Mouse (Mus musculus) limb, embryonic 12.5 days (tissue): ENCODE measurements around the gene Il3ra. TPM values are rescaled to one million over a fixed set of nuclear protein-coding genes. Genes with fewer than 3 reads are reported as not detected.

Experiments used
- ATAC-seq: fragments of 200-750 bp; cut with Nextera tagmentation; 2 replicates; pipeline ENCODE4 v1.8.0; 2017; ENCODE audit warnings: low read depth, moderate TSS enrichment; ENCODE audit not compliant: insufficient number of reproducible peaks, insufficient read depth, low FRiP score, low TSS enrichment
- H3K27ac ChIP-seq: fragments of 300-500 bp; sonication (generic); 2 replicates; pipeline ENCODE4 v1.5.1; 2016; ENCODE audit warnings: mild to moderate bottlenecking, moderate library complexity
- H3K27me3 ChIP-seq: fragments of 300-500 bp; sonication (generic); 2 replicates; pipeline ENCODE4 v1.6.1; 2016; ENCODE audit warnings: mild to moderate bottlenecking, moderate library complexity
- H3K36me3 ChIP-seq: fragments of 300-500 bp; sonication (generic); 2 replicates; pipeline ENCODE4 v1.6.1; 2016; ENCODE audit warnings: mild to moderate bottlenecking, moderate library complexity
- H3K4me1 ChIP-seq: fragments of 300-500 bp; sonication (generic); replicated peaks from 2 replicates; pipeline ENCODE4 v1.6.1; 2016
- H3K4me2 ChIP-seq: fragments of 300-500 bp; sonication (generic); 2 replicates; pipeline ENCODE4 v1.6.1; 2016; ENCODE audit warnings: mild to moderate bottlenecking, moderate library complexity
- H3K4me3 ChIP-seq: fragments of 300-500 bp; sonication (generic); replicated peaks from 2 replicates; pipeline ENCODE4 v1.5.1; 2016; ENCODE audit warnings: mild to moderate bottlenecking
- H3K9ac ChIP-seq: fragments of 300-500 bp; sonication (generic); replicated peaks from 2 replicates; pipeline ENCODE4 v1.6.1; 2016; ENCODE audit warnings: mild to moderate bottlenecking, moderate library complexity
- H3K9me3 ChIP-seq: fragments of 300-500 bp; sonication (generic); 2 replicates; pipeline ENCODE4 v1.6.1; 2016; ENCODE audit warnings: mild to moderate bottlenecking, moderate library complexity
- WGBS: fragments of 180-500 bp; shearing (Covaris S2); methylation state at CpG from one replicate; pipeline ENCODE4 v1.1.7; 2016; 5-methylcytosine and 5-hydroxymethylcytosine counted together
- polyA plus RNA-seq: library from polyadenylated mRNA; unstranded; fragments of >200 nt; fragmentation: Nextera tagmentation; extraction: Ambion mirVana; gene quantifications from 2 replicates; pipeline ENCODE4 v1.2.1, GENCODE M21; 2016

The Il3ra gene
- 2.6 and 5.3 TPM in 2 replicates for polyA plus RNA-seq

- Histone ChIP-seq H3K27me3 (no peaks in the 10 kb centered on the region), H3K9me3 (peaks cover 50% of the 10 kb centered on the region), H3K4me3 (peak within 1 kb of the TSS; percentile 66), H3K4me2 (peak within 1 kb of the TSS; percentile 67), H3K27ac (peak within 1 kb of the TSS; percentile 82), H3K9ac (peak within 1 kb of the TSS; percentile 64), H3K4me1 (no peaks in the 10 kb centered on the region), H3K36me3 (peaks cover 28% of the 10 kb centered on the region; the same call in 1 of the 2 replicates)
- ATAC-seq = peak; percentile 16
- 2% methylated on average over 66 of the region's 69 CpGs for WGBS
Measured at GRCm38 (mm10) chr14:14345948-14346812, at the start of gene Il3ra. Il3ra (plus strand) TSS chr14:14346275.

GRCm38 (mm10) chr14:14308938-14309337 lies 37.1 kb upstream of the Il3ra start:
- WGBS = 61% methylated on average over 16 of the region's 16 CpGs
- H3K4me2 ChIP-seq = peak overlapping the region; percentile 36
- no peaks in the 10 kb centered on the region for H3K9me3 ChIP-seq
- H3K27ac ChIP-seq = no peak overlapping the region
- no peak overlapping the region for H3K9ac ChIP-seq
- no peaks in the 10 kb centered on the region for H3K27me3 ChIP-seq
- no peaks in the 10 kb centered on the region for H3K4me1 ChIP-seq
- peak overlapping the region; percentile 19 for H3K4me3 ChIP-seq
- no peak for ATAC-seq
- no peaks in the 10 kb centered on the region for H3K36me3 ChIP-seq

GRCm38 (mm10) chr14:14309416-14309815 lies 36.7 kb upstream of the Il3ra start:
- no peak for ATAC-seq
- Histone ChIP-seq H3K9ac (no peak overlapping the region), H3K4me2 (peak overlapping the region; percentile 36), H3K27me3 (no peaks in the 10 kb centered on the region), H3K36me3 (no peaks in the 10 kb centered on the region), H3K4me1 (no peaks in the 10 kb centered on the region), H3K4me3 (no peak overlapping the region), H3K27ac (no peak overlapping the region), H3K9me3 (no peaks in the 10 kb centered on the region)
- WGBS = 54% methylated on average over 14 of the region's 14 CpGs

GRCm38 (mm10) chr14:14322528-14322927 lies 23.5 kb upstream of the Il3ra start, which contains the start of gene Olfr31:
Olfr31 (plus strand) TSS chr14:14322828.
- H3K9ac ChIP-seq = no peak within 1 kb of the TSS
- no peak within 1 kb of the TSS for H3K27ac ChIP-seq
- no peak within 1 kb of the TSS for H3K4me3 ChIP-seq
- H3K4me2 ChIP-seq = no peak within 1 kb of the TSS
- no peaks in the 10 kb centered on the region for H3K4me1 ChIP-seq
- no peaks in the 10 kb centered on the region for H3K36me3 ChIP-seq
- H3K27me3 ChIP-seq = no peaks in the 10 kb centered on the region
- H3K9me3 ChIP-seq = no peaks in the 10 kb centered on the region
- ATAC-seq = no peak

GRCm38 (mm10) chr14:14345113-14345871 lies 783 bp upstream of the Il3ra start:
- Histone ChIP-seq H3K4me3 (peak overlapping the region; percentile 66), H3K27me3 (no peaks in the 10 kb centered on the region), H3K36me3 (peaks cover 19% of the 10 kb centered on the region; the same call in 1 of the 2 replicates), H3K9ac (peak overlapping the region; percentile 64), H3K27ac (peak overlapping the region; percentile 82), H3K9me3 (peaks cover 41% of the 10 kb centered on the region), H3K4me1 (no peaks in the 10 kb centered on the region), H3K4me2 (peak overlapping the region; percentile 67)
- peak; percentile 81 for ATAC-seq
- WGBS = 4% methylated on average over 40 of the region's 40 CpGs

- H3K4me1 ChIP-seq = no peaks in the 10 kb centered on the region
- H3K27me3 ChIP-seq = no peaks in the 10 kb centered on the region
- peak overlapping the region; percentile 67 for H3K4me2 ChIP-seq
- peak overlapping the region; percentile 82 for H3K27ac ChIP-seq
- peak overlapping the region; percentile 66 for H3K4me3 ChIP-seq
- H3K9me3 ChIP-seq = peaks cover 56% of the 10 kb centered on the region
- H3K9ac ChIP-seq = peak overlapping the region; percentile 64; the same call in 1 of the 2 replicates
- ATAC-seq = peak; percentile 19; the same call in 1 of the 2 replicates
- H3K36me3 ChIP-seq = peaks cover 30% of the 10 kb centered on the region; the same call in 1 of the 2 replicates
- WGBS = 27% methylated on average over 16 of the region's 16 CpGs
Measured at GRCm38 (mm10) chr14:14346813-14347100, 682 bp downstream of the Il3ra start.

GRCm38 (mm10) chr14:14347151-14347835 lies 1.2 kb downstream of the Il3ra start:
- 84% methylated on average over 17 of the region's 17 CpGs for WGBS
- 0 out of 2 replicates have a peak, but pooled peaks have one; percentile 2 for ATAC-seq
- Histone ChIP-seq H3K9ac (no peak overlapping the region), H3K4me2 (peak overlapping the region; percentile 67), H3K9me3 (peaks cover 61% of the 10 kb centered on the region), H3K27me3 (no peaks in the 10 kb centered on the region), H3K4me3 (peak overlapping the region; percentile 66), H3K36me3 (peaks cover 30% of the 10 kb centered on the region; the same call in 1 of the 2 replicates), H3K4me1 (no peaks in the 10 kb centered on the region), H3K27ac (no peak overlapping the region)

GRCm38 (mm10) chr14:14347836-14348621 lies 2.0 kb downstream of the Il3ra start:
- Histone ChIP-seq H3K4me1 (no peaks in the 10 kb centered on the region), H3K9ac (no peak overlapping the region), H3K27ac (no peak overlapping the region), H3K4me3 (no peak overlapping the region), H3K27me3 (no peaks in the 10 kb centered on the region), H3K36me3 (peaks cover 30% of the 10 kb centered on the region; the same call in 1 of the 2 replicates), H3K9me3 (peaks cover 66% of the 10 kb centered on the region), H3K4me2 (no peak overlapping the region)
- no peak for ATAC-seq
- WGBS = 96% methylated on average over 14 of the region's 14 CpGs

GRCm38 (mm10) chr14:14348674-14349401 lies 2.8 kb downstream of the Il3ra start:
- Histone ChIP-seq H3K9ac (no peak overlapping the region), H3K4me3 (no peak overlapping the region), H3K36me3 (peaks cover 30% of the 10 kb centered on the region; the same call in 1 of the 2 replicates), H3K4me2 (no peak overlapping the region), H3K4me1 (no peaks in the 10 kb centered on the region), H3K9me3 (peaks cover 70% of the 10 kb centered on the region), H3K27me3 (no peaks in the 10 kb centered on the region), H3K27ac (no peak overlapping the region)
- no peak for ATAC-seq
- 97% methylated on average over 26 of the region's 26 CpGs for WGBS
